ENCODE assay signal across 8 mouse cellular contexts in the genomic region with DNA sequence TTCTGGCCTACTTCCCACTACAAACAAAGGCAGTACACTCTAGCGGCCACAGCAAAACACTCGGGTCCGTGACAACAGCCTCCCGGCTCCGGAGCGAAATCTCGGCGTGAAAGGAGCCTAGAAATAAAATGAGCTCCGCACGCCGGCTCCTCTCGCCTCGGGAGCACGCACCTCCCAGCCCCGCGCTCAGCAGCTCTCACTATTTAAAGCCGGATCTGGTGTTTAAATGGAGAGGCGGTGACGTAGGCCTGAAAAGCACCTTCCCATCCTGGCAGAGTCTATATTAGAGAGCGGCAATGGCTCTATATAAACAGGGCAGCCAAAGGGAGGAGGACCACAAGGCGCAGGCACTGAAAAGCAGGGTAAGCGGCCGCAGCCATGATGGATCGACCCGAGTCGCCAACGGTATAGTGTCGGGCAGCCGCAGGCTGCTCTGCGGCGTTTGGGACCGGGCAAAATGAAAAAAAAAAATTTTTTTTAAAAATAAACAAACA. TPM values are rescaled to one million over a fixed set of nuclear protein-coding genes. Genes with fewer than 3 reads are reported as not detected.
A peak's percentile ranks its signal among the peaks of the same experiment; 100 is the strongest.
DNase-seq lines count a peak whose midpoint lies in the region; ATAC-seq and TF ChIP-seq lines count a peak whose summit lies in the region.

No protein-coding gene starts in this region.

- H3K9ac ChIP-seq in embryonic facial prominence, embryonic 13.5 days: peak overlapping the region; percentile 100
- peak overlapping the region; percentile 100 for H3K9ac ChIP-seq in limb, embryonic 14.5 days (ENCODE audit: low read depth, low read length, severe bottlenecking)
- peak overlapping the region; percentile 100 for H3K9ac ChIP-seq in midbrain, postnatal 0 days (replicated peaks; ENCODE audit: low read length, poor library complexity, severe bottlenecking)

- peak overlapping the region; percentile 100 for H3K27ac ChIP-seq in embryonic facial prominence, embryonic 13.5 days
- peak overlapping the region; percentile 100 for H3K27ac ChIP-seq in limb, embryonic 14.5 days (replicated peaks; ENCODE audit: low read depth, low read length)
- H3K27ac ChIP-seq in midbrain, postnatal 0 days (ENCODE audit: low read depth, low read length): peak overlapping the region; percentile 100

- DNase-seq in 3134 (ENCODE audit: extremely low read depth, insufficient read length, low spot score): peak; percentile 88
- peak; percentile 91 to 93 for DNase-seq in adrenal gland, postnatal 36 days
- DNase-seq in heart, adult 8-10 months (ENCODE audit: low spot score): peak; percentile 96
- DNase-seq in kidney, adult 9 months: peak; percentile 93
- peak; percentile 97 for DNase-seq in limb, embryonic 14.5 days (ENCODE audit: low spot score)
- peak; percentile 97 for DNase-seq in midbrain, postnatal 0 days (ENCODE audit: low spot score)
- peak; percentile 81 to 82 for DNase-seq in spleen, postnatal 14 days (ENCODE audit: low spot score in 2 of 2)

- peak; percentile 35 for TF ChIP-seq CTCF in midbrain, postnatal 0 days (IDR thresholded peaks at IDR 0.05)

- under 1% methylated on average over 32 of the region's 32 CpGs for WGBS in embryonic facial prominence, embryonic 13.5 days
- under 1% methylated on average over 32 of the region's 32 CpGs for WGBS in limb, embryonic 14.5 days
- under 1% methylated on average over 32 of the region's 32 CpGs for WGBS in midbrain, postnatal 0 days

- H3K4me3 ChIP-seq in embryonic facial prominence, embryonic 13.5 days: peak overlapping the region; percentile 91
- H3K4me3 ChIP-seq in limb, embryonic 14.5 days (replicated peaks; ENCODE audit: low read length): peak overlapping the region; percentile 90
- peak overlapping the region; percentile 94 for H3K4me3 ChIP-seq in midbrain, postnatal 0 days (ENCODE audit: low read depth, low read length)

- peak; percentile 99 for TF ChIP-seq POLR2A in limb, embryonic 14.5 days (IDR thresholded peaks at IDR 0.05; ENCODE audit: borderline replicate concordance, extremely low read depth, insufficient read depth, insufficient read length)

- H3K9me3 ChIP-seq in embryonic facial prominence, embryonic 13.5 days: no peaks in the 10 kb centered on the region
- no peaks in the 10 kb centered on the region for H3K9me3 ChIP-seq in limb, embryonic 14.5 days (ENCODE audit: control insufficient read depth, low read length)
- no peaks in the 10 kb centered on the region for H3K9me3 ChIP-seq in midbrain, postnatal 0 days (ENCODE audit: low read length)

- H3K36me3 ChIP-seq in embryonic facial prominence, embryonic 13.5 days: peaks cover 22% of the 10 kb centered on the region
- H3K36me3 ChIP-seq in limb, embryonic 14.5 days (ENCODE audit: control insufficient read depth, insufficient read depth, low read length): peaks cover 17% of the 10 kb centered on the region
- H3K36me3 ChIP-seq in midbrain, postnatal 0 days (ENCODE audit: insufficient read depth, low read length): peaks cover 7% of the 10 kb centered on the region; the same call in 1 of the 2 replicates

- H3K27me3 ChIP-seq in embryonic facial prominence, embryonic 13.5 days: no peaks in the 10 kb centered on the region
- H3K27me3 ChIP-seq in limb, embryonic 14.5 days (ENCODE audit: control insufficient read depth, insufficient read depth, low read length): no peaks in the 10 kb centered on the region
- H3K27me3 ChIP-seq in midbrain, postnatal 0 days (ENCODE audit: insufficient read depth, low read length): no peaks in the 10 kb centered on the region

- peak overlapping the region; percentile 66 for H3K4me2 ChIP-seq in embryonic facial prominence, embryonic 13.5 days
- peak overlapping the region; percentile 54 for H3K4me2 ChIP-seq in limb, embryonic 14.5 days (replicated peaks; ENCODE audit: low read depth, low read length, severe bottlenecking)
- H3K4me2 ChIP-seq in midbrain, postnatal 0 days (ENCODE audit: low read depth, low read length, poor library complexity, severe bottlenecking): peak overlapping the region; percentile 61

- ATAC-seq in embryonic facial prominence, embryonic 13.5 days (ENCODE audit: insufficient number of reproducible peaks, insufficient read depth, low FRiP score, low TSS enrichment, low read depth): peak; percentile 91
- ATAC-seq in limb, embryonic 14.5 days (ENCODE audit: low FRiP score, low read depth): peak; percentile 87
- ATAC-seq in midbrain, postnatal 0 days (ENCODE audit: low FRiP score): peak; percentile 88

- peaks cover 14% of the 10 kb centered on the region for H3K4me1 ChIP-seq in embryonic facial prominence, embryonic 13.5 days
- peaks cover 14% of the 10 kb centered on the region for H3K4me1 ChIP-seq in limb, embryonic 14.5 days (ENCODE audit: control insufficient read depth, insufficient read depth, low read length)
- peaks cover 3% of the 10 kb centered on the region; the same call in 1 of the 2 replicates for H3K4me1 ChIP-seq in midbrain, postnatal 0 days (ENCODE audit: insufficient read depth, low read length)

RNA-seq across cellular contexts. Expression of a gene that starts 2.1 kb away (rescaled TPM):
- total RNA-seq in adrenal gland, postnatal 36 days (2021): 10 to 100 TPM; 34.9 to 51.0 TPM
- polyA plus RNA-seq in embryonic facial prominence, embryonic 13.5 days (2015; fragmentation: Nextera tagmentation; extraction: Ambion mirVana): 43.8 and 50.3 TPM in 2 replicates
- 10 to 100 TPM; 24.5 to 31.5 (median 28.2) TPM for total RNA-seq in heart, adult 8-10 months (2022)
- polyA plus RNA-seq in limb, embryonic 14.5 days (2012; rRNA removed): 16.0 and 18.0 TPM in 2 replicates
- polyA plus RNA-seq in limb, embryonic 14.5 days (2014; fragmentation: Nextera tagmentation; extraction: Ambion mirVana): 32.0 and 35.5 TPM in 2 replicates
- 28.4 and 37.7 TPM in 2 replicates for total RNA-seq in midbrain, postnatal 0 days (2014; rRNA removed)
- 32.6 and 34.0 TPM in 2 replicates for polyA plus RNA-seq in midbrain, postnatal 0 days (2015; fragmentation: Nextera tagmentation; extraction: Ambion mirVana)

Comparison
In these comparisons a context has a peak if more than half of its experiments do, and no peak if none do; other contexts are left out.
1. Peak in every context shown above with its lines: DNase-seq, ATAC-seq, H3K4me3 ChIP-seq and H3K27ac ChIP-seq.